In the genomic region with DNA sequence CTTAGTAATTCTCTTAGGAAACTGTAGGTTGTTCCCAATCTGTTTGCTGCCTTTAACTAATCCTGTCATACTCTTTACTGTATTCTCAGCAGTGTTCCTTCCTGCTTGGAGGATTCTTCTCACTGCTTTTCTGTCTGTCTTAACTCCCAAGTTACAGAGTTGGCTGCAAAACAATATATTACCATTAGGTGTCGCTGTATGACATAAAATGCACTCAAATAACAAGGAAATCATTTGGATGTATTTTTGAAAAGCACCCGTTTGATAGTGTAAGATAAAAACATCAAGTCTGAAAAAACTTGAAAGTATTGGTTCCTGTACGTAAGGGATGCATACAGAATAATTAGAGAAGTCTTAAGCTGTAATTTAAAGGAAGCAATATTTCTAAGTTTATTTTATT, we compare ENCODE assay signal across 9 mouse cellular contexts.
DNase-seq lines count a peak whose midpoint lies in the region; ATAC-seq and TF ChIP-seq lines count a peak whose summit lies in the region.
"Had no signal": no experiment of that assay in that cellular context is flagged by ENCODE, and none has a peak within 500 bp of the region (broad histone marks: within the 10 kb centered on the region; RNA-seq: fewer than 3 reads in every experiment).

No protein-coding gene starts in this region.

- TF ChIP-seq CTCF in liver, adult 2 months (IDR thresholded peaks at IDR 0.05; ENCODE audit: low read depth, low read length) = peak; percentile 35; the same call in 1 of the 2 replicates

- ATAC-seq in embryonic facial prominence, embryonic 11.5 days (replicated peaks; ENCODE audit: insufficient number of reproducible peaks, low FRiP score, low TSS enrichment, low read depth) = no peak
- ATAC-seq in common myeloid progenitor, adult 5-6 weeks (replicated peaks; ENCODE audit: low read depth, poor library complexity, severe bottlenecking) = peak; percentile 83
- no peak for ATAC-seq in intestine, embryonic 16.5 days

- TF ChIP-seq POLR2A in liver, adult 2 months (IDR thresholded peaks at IDR 0.05; ENCODE audit: extremely low read depth, insufficient read depth, low read length) = no peak

- H3K27me3 ChIP-seq in embryonic facial prominence, embryonic 11.5 days (ENCODE audit: control insufficient read depth, insufficient read depth, low read length) = no peaks in the 10 kb centered on the region
- H3K27me3 ChIP-seq in embryonic facial prominence, embryonic 10.5 days (replicated peaks; ENCODE audit: low read depth, poor library complexity, severe bottlenecking) = no peaks in the 10 kb centered on the region
- no peaks in the 10 kb centered on the region for H3K27me3 ChIP-seq in liver, adult 2 months (ENCODE audit: control insufficient read depth, insufficient read depth, low read length)
- no peaks in the 10 kb centered on the region for H3K27me3 ChIP-seq in intestine, embryonic 16.5 days (replicated peaks; ENCODE audit: control insufficient read depth, insufficient read depth, low read length)

- no peak overlapping the region for H3K27ac ChIP-seq in embryonic facial prominence, embryonic 11.5 days (replicated peaks; ENCODE audit: low read depth, low read length)
- no peak overlapping the region for H3K27ac ChIP-seq in embryonic facial prominence, embryonic 10.5 days (replicated peaks)
- H3K27ac ChIP-seq in liver, adult 2 months (replicated peaks; ENCODE audit: insufficient read depth, low read depth, low read length) = no peak overlapping the region
- no peak overlapping the region for H3K27ac ChIP-seq in intestine, embryonic 16.5 days (ENCODE audit: low read length)

- no peak overlapping the region for H3K4me2 ChIP-seq in embryonic facial prominence, embryonic 11.5 days (ENCODE audit: low read depth, low read length)
- no peak overlapping the region for H3K4me2 ChIP-seq in intestine, embryonic 16.5 days (ENCODE audit: low read depth, low read length)

- no peak overlapping the region for H3K9ac ChIP-seq in embryonic facial prominence, embryonic 11.5 days (replicated peaks; ENCODE audit: low read length)
- no peak overlapping the region for H3K9ac ChIP-seq in liver, adult 2 months (ENCODE audit: low read depth, low read length)
- no peak overlapping the region for H3K9ac ChIP-seq in intestine, embryonic 16.5 days (ENCODE audit: low read depth, low read length)

- H3K4me3 ChIP-seq in embryonic facial prominence, embryonic 11.5 days (ENCODE audit: low read depth, low read length) = no peak overlapping the region
- no peak overlapping the region for H3K4me3 ChIP-seq in embryonic facial prominence, embryonic 10.5 days
- no peak overlapping the region for H3K4me3 ChIP-seq in liver, adult 2 months (ENCODE audit: insufficient read depth, low read depth, low read length)
- H3K4me3 ChIP-seq in intestine, embryonic 16.5 days (ENCODE audit: low read length) = no peak overlapping the region
- H3K4me3 ChIP-seq: myocyte had no signal

- H3K9me3 ChIP-seq in embryonic facial prominence, embryonic 11.5 days (replicated peaks; ENCODE audit: control insufficient read depth, low read length) = no peaks in the 10 kb centered on the region
- no peaks in the 10 kb centered on the region for H3K9me3 ChIP-seq in embryonic facial prominence, embryonic 10.5 days
- no peaks in the 10 kb centered on the region for H3K9me3 ChIP-seq in intestine, embryonic 16.5 days (ENCODE audit: control insufficient read depth, low read length)

- H3K4me1 ChIP-seq in embryonic facial prominence, embryonic 11.5 days (ENCODE audit: control insufficient read depth, insufficient read depth, low read length) = no peaks in the 10 kb centered on the region
- H3K4me1 ChIP-seq in embryonic facial prominence, embryonic 10.5 days = no peaks in the 10 kb centered on the region
- H3K4me1 ChIP-seq in liver, adult 2 months (ENCODE audit: control insufficient read depth, insufficient read depth, low read length) = no peaks in the 10 kb centered on the region
- H3K4me1 ChIP-seq in intestine, embryonic 16.5 days (ENCODE audit: control insufficient read depth, insufficient read depth, low read length) = no peaks in the 10 kb centered on the region

- peak; percentile 85 for DNase-seq in embryonic facial prominence, embryonic 11.5 days (ENCODE audit: low spot score)
- no peak for DNase-seq in embryonic facial prominence, embryonic 10.5 days (ENCODE audit: low spot score)
- peak; percentile 70 for DNase-seq in liver, adult 2 months (ENCODE audit: extremely low read depth, low read depth, low spot score)
- DNase-seq in liver = no peak
- peak; percentile 50 for DNase-seq in lung, postnatal 10 days
- DNase-seq in thymus, postnatal 25 days = no peak

- H3K36me3 ChIP-seq in embryonic facial prominence, embryonic 11.5 days (replicated peaks; ENCODE audit: control insufficient read depth, insufficient read depth, low read depth, low read length) = no peaks in the 10 kb centered on the region
- no peaks in the 10 kb centered on the region for H3K36me3 ChIP-seq in embryonic facial prominence, embryonic 10.5 days (replicated peaks)
- H3K36me3 ChIP-seq in liver, adult 2 months (ENCODE audit: control insufficient read depth, insufficient read depth, low read length) = no peaks in the 10 kb centered on the region
- no peaks in the 10 kb centered on the region for H3K36me3 ChIP-seq in intestine, embryonic 16.5 days (ENCODE audit: control insufficient read depth, insufficient read depth, low read length)

- 17% methylated on average over 3 of the region's 3 CpGs for WGBS in embryonic facial prominence, embryonic 11.5 days
- WGBS in embryonic facial prominence, embryonic 10.5 days = 26% methylated on average over 3 of the region's 3 CpGs
- 7% methylated on average over 3 of the region's 3 CpGs for WGBS in liver, adult 2 months
- 14% methylated on average over 3 of the region's 3 CpGs for WGBS in intestine, embryonic 16.5 days

- no peaks in the 10 kb centered on the region for H3K79me2 ChIP-seq in liver, adult 2 months (ENCODE audit: control insufficient read depth, insufficient read depth, low read length)

Comparison
In these comparisons a context has a peak if more than half of its experiments do, and no peak if none do; other contexts are left out.
1. DNase-seq: peak in embryonic facial prominence, embryonic 11.5 days (single experiment), liver, adult 2 months (single experiment) and lung, postnatal 10 days (single experiment); none in embryonic facial prominence, embryonic 10.5 days (single experiment), liver (single experiment) and thymus, postnatal 25 days (single experiment).